Mouse (Mus musculus) inflammation-experienced regulatory T-cells, adult 6 months (primary cell): Measurements from ENCODE around the gene Odc1. TPM values are rescaled to one million over a fixed set of nuclear protein-coding genes. Genes with fewer than 3 reads are reported as not detected.

Experiments used
- ATAC-seq: one replicate; pipeline ENCODE4 v1.8.0; 2017
- polyA plus RNA-seq, 3 experiments: library from polyadenylated mRNA; unstranded; fragments of 100-300 nt; shearing (Covaris generic); gene quantifications; one replicate each; pipeline ENCODE4 v1.2.1; 2017

Odc1 gene
- polyA plus RNA-seq, 3 experiments from 2014 or later, result 15.3 to 37.6 (median 24.0) TPM

DNA sequence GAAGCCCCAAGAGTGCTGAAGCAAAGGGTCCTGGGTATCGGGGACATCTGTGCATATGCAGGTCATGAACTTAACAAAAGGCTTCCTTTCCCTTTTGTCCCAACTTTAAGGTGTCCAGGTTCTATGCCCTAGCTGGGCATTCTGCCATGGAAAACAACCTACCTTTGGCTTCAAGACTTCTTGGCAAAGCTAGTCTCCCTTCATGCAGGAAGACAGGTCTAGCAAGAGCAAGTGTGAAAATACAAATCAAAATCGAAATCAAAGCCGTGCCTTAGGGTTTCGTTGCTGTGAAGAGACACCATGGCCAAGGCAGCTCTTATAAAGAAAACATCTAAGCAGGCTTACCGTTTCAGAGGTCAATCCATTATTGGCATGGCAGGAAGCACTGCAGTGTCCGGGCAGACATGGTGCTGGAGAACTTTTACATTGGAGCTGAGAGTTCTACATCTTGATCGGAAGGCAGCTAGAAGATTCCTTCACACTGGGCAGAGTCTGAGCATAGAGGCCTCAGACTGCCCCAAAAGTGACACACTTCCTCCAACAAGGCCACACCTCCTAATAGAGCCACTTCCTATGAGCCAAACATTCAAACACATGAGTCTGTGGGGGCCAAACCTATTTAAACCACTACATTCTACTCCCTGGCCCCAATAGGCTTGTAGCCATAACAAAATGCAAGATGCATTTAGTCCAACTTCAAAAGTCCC is 44.5 kb downstream of the Odc1 start:
- no peak for ATAC-seq

DNA sequence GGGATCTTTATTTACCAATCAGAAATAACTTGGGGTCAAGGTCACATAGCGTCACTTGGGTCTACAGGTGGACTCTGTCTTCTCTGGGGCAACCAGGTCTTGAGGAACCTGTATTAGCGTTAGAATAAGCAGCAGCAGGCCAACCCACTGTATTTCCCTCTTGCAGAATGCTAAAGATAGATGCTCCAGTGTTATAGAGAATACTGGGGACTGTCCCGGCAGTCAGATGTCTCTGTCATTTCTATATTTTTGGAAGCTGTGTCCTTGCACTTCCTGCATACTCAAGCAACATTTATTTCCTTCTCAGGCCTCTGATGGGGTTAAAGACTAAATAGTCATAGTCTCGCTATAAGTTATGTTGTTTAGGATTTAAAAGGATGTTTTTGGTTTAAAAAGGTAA is 46.7 kb downstream of the Odc1 start:
- no peak for ATAC-seq

DNA sequence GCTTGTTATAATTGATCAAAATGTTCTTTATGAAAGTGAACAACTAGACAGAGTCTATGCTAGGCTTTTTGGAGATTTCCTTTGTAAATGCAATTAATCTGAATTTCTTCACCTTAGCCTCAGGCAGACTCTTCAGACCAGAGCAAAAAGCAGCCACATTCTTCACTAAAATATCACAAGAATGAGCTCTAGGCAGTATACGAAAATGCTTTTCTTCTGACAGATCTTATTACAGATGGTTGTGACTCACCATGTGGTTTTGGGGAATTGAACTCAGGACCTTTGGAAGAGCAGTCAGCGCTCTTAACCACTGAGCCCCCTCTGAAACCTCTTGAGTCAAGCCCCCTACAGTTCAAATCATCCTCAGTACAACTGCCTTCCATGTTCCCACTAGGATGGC is 49.4 kb downstream of the Odc1 start:
- no peak for ATAC-seq

DNA sequence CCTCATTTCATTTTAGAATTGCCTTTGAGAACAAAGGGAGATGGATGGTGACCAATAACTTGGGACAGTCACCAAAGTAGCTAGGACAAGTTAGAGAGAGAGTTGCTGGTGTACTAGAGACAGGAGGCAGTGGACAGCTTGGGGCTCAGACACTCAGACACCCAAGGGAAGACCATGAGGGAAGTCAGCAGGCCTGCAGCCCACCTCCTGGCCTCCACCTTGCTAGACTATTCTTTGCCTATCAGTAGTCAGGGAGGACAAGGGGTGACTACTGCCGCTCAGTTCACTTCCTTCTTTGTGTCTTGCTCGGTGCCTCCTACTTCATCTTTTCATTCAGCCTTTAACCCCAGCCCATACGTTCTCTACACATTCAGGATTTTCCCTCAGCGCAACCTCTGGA is 50.1 kb downstream of the Odc1 start:
- no peak for ATAC-seq

DNA sequence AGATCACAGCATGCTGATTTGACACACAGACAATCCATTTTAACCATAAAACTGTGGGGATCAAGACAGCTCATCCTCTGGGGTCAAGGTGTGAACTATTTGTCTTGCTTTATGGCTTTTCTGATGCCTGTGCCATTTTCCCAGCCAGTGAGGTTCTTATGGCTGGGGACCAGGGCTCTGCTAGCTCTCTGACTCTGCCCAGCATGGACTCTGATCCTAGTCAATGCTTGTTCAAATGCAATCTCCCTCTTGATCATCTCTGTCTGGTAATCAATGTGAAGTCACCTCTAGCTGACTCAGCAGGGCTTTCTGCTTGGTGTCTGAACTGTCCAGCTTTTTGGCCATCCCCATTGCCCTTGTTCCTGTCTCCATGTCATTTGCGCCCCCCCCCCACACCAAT is 50.6 kb downstream of the Odc1 start:
- no peak for ATAC-seq

Other genes with a start within 250 kb of the Odc1 start
- gene Atp6v1c2, start 215.4 kb upstream of the Odc1 start, polyA plus RNA-seq, result under 1 TPM in 1 of 3 experiments, not detected in 2; 0.35 TPM
- 10 to 100 TPM; 27.7 to 35.0 (median 33.4) TPM for gene Nol10, start 196.3 kb upstream of the Odc1 start, polyA plus RNA-seq
- gene Hpcal1, start 146.1 kb downstream of the Odc1 start, polyA plus RNA-seq, result 100 to 1,000 TPM in 1 of 3 experiments, 10 to 100 TPM in 2; 55.6 to 103 (median 69.5) TPM